Mouse (Mus musculus) testis, adult 2 months (tissue): Measurements from ENCODE around the gene Amer2.

Source experiments
- CTCF ChIP-seq: fragments of 200-500 bp; IDR thresholded peaks from 2 replicates; pipeline ENCODE4 v1.5.1; 2012; ENCODE audit warnings: low read depth, mild to moderate bottlenecking, inconsistent platforms, low read length, moderate library complexity; ENCODE audit not compliant: control insufficient read depth, insufficient read depth, insufficient replicate concordance
- POLR2A ChIP-seq: fragments of 200-500 bp; IDR thresholded peaks from 2 replicates; pipeline ENCODE4 v1.6.1; 2012; ENCODE audit warnings: low read depth, mild to moderate bottlenecking, inconsistent platforms, low read length, moderate library complexity; ENCODE audit not compliant: control insufficient read depth

GRCm38 (mm10) chr14:60422920-60423319 is 49.9 kb downstream of the Amer2 start:
- TF ChIP-seq CTCF (no peak), POLR2A (no peak)
